In the genomic region with DNA sequence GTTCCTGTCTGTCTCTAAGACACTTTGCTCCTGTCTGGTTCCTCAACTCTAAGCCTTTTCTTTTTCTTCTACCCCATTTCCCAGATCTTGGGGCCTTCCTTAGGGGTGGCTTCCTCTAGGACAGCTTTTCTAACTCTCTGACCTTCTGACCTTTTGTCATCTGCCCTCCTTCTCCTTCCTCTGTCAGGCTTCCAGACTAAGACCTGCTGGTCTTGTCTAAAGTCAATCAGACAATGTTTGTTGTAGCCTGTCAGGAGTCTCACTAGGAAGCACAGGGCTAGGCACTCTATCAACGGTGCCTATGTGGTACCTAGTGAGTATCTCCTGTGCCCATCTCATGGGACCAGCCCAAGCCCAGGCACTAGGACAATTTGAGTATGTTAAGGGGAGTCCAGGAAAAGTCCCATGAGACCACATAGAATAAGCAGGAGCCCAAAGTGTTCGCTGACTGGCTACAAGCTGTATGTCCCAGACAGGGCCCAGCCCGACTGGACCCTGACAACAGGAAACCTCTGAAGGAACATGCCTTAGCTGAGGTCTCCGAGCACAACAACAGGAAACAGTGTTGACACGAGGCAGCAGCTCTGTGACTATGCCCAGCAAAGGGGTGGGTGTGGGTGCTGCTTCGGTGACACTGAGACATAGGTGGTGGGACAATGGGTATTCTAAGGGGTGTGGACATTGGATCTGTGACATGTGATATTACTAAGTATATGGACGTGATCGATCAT, we compare ENCODE assay signal across 8 mouse cellular contexts. TPM values are rescaled to one million over a fixed set of nuclear protein-coding genes. Genes with fewer than 3 reads are reported as not detected.
DNase-seq lines count a peak whose midpoint lies in the region; ATAC-seq and TF ChIP-seq lines count a peak whose summit lies in the region.

No protein-coding gene starts in this region.

- intact Hi-C loops in gastrocnemius, postnatal 14 days (cut with DNase I; ENCODE audit: low total_unique reads), result no loop called here

- no peak for ATAC-seq in midbrain, embryonic 13.5 days
- no peak for ATAC-seq in midbrain, embryonic 14.5 days (ENCODE audit: low FRiP score, low TSS enrichment)
- ATAC-seq in heart, postnatal 0 days (ENCODE audit: insufficient read depth, low read depth), result peak; percentile 50
- ATAC-seq in liver, embryonic 15.5 days (ENCODE audit: insufficient read depth), result no peak; the same call in 1 of the 2 replicates
- ATAC-seq in stomach, embryonic 15.5 days (ENCODE audit: insufficient read depth, low FRiP score, low read depth), result no peak

- no peak overlapping the region for H3K4me3 ChIP-seq in midbrain, embryonic 13.5 days (replicated peaks)
- no peak overlapping the region for H3K4me3 ChIP-seq in midbrain, embryonic 14.5 days (replicated peaks; ENCODE audit: low read depth, low read length)
- no peak overlapping the region for H3K4me3 ChIP-seq in heart, postnatal 0 days (ENCODE audit: low read depth, low read length)
- H3K4me3 ChIP-seq in liver, embryonic 15.5 days (replicated peaks), result no peak overlapping the region
- H3K4me3 ChIP-seq in stomach, embryonic 15.5 days (replicated peaks), result no peak overlapping the region

- 93% methylated on average over 8 of the region's 8 CpGs for WGBS in midbrain, embryonic 13.5 days
- 89% methylated on average over 8 of the region's 8 CpGs for WGBS in midbrain, embryonic 14.5 days
- 67% methylated on average over 8 of the region's 8 CpGs for WGBS in heart, postnatal 0 days
- 35% methylated on average over 8 of the region's 8 CpGs for WGBS in liver, embryonic 15.5 days (ENCODE audit: insufficient replicate concordance)
- WGBS in stomach, embryonic 15.5 days, result 72% methylated on average over 8 of the region's 8 CpGs

- H3K4me1 ChIP-seq in midbrain, embryonic 13.5 days (replicated peaks), result peaks cover 17% of the 10 kb centered on the region; the same call in 1 of the 2 replicates
- no peaks in the 10 kb centered on the region for H3K4me1 ChIP-seq in midbrain, embryonic 14.5 days (ENCODE audit: control insufficient read depth, insufficient read depth, low read length)
- H3K4me1 ChIP-seq in heart, postnatal 0 days (ENCODE audit: control insufficient read depth, insufficient read depth), result peaks cover 49% of the 10 kb centered on the region
- H3K4me1 ChIP-seq in liver, embryonic 15.5 days (replicated peaks), result peaks cover 20% of the 10 kb centered on the region
- peaks cover 14% of the 10 kb centered on the region; the same call in 1 of the 2 replicates for H3K4me1 ChIP-seq in stomach, embryonic 15.5 days

- DNase-seq in midbrain, embryonic 14.5 days, result no peak
- no peak for DNase-seq in heart, postnatal 0 days (ENCODE audit: low spot score)
- DNase-seq in right cerebral cortex, adult 2 months (ENCODE audit: low spot score in 2 of 2), result no peak
- no peak for DNase-seq in cerebellum, adult 18-20 months
- no peak for DNase-seq in gastrocnemius, postnatal 14 days

- no peak overlapping the region for H3K9ac ChIP-seq in midbrain, embryonic 13.5 days (replicated peaks)
- H3K9ac ChIP-seq in midbrain, embryonic 14.5 days (replicated peaks; ENCODE audit: low read length), result no peak overlapping the region
- no peak overlapping the region; the same call in 1 of the 2 replicates for H3K9ac ChIP-seq in heart, postnatal 0 days (replicated peaks; ENCODE audit: low read depth, low read length)
- no peak overlapping the region for H3K9ac ChIP-seq in liver, embryonic 15.5 days
- no peak overlapping the region for H3K9ac ChIP-seq in stomach, embryonic 15.5 days

- TF ChIP-seq EP300 in heart, postnatal 0 days (IDR thresholded peaks at IDR 0.05; ENCODE audit: low read depth), result no peak; the same call in 1 of the 2 replicates

- H3K4me2 ChIP-seq in midbrain, embryonic 13.5 days (replicated peaks), result no peak overlapping the region
- H3K4me2 ChIP-seq in midbrain, embryonic 14.5 days (ENCODE audit: low read length), result no peak overlapping the region
- no peak overlapping the region for H3K4me2 ChIP-seq in heart, postnatal 0 days (ENCODE audit: low read depth, low read length)
- H3K4me2 ChIP-seq in liver, embryonic 15.5 days, result no peak overlapping the region
- H3K4me2 ChIP-seq in stomach, embryonic 15.5 days, result no peak overlapping the region

- no peaks in the 10 kb centered on the region; the same call in 1 of the 2 replicates for H3K27me3 ChIP-seq in midbrain, embryonic 13.5 days
- H3K27me3 ChIP-seq in midbrain, embryonic 14.5 days (ENCODE audit: control insufficient read depth, insufficient read depth, low read length), result no peaks in the 10 kb centered on the region
- H3K27me3 ChIP-seq in heart, postnatal 0 days (ENCODE audit: control insufficient read depth, insufficient read depth, low read length), result no peaks in the 10 kb centered on the region
- no peaks in the 10 kb centered on the region for H3K27me3 ChIP-seq in liver, embryonic 15.5 days
- no peaks in the 10 kb centered on the region for H3K27me3 ChIP-seq in stomach, embryonic 15.5 days (replicated peaks)

- no peaks in the 10 kb centered on the region for H3K36me3 ChIP-seq in midbrain, embryonic 13.5 days
- H3K36me3 ChIP-seq in midbrain, embryonic 14.5 days (ENCODE audit: control insufficient read depth, insufficient read depth, low read length), result no peaks in the 10 kb centered on the region
- no peaks in the 10 kb centered on the region for H3K36me3 ChIP-seq in heart, postnatal 0 days (replicated peaks; ENCODE audit: control insufficient read depth, insufficient read depth, low read length)
- no peaks in the 10 kb centered on the region for H3K36me3 ChIP-seq in liver, embryonic 15.5 days (replicated peaks)
- no peaks in the 10 kb centered on the region for H3K36me3 ChIP-seq in stomach, embryonic 15.5 days

- H3K9me3 ChIP-seq in midbrain, embryonic 13.5 days, result no peaks in the 10 kb centered on the region
- no peaks in the 10 kb centered on the region for H3K9me3 ChIP-seq in midbrain, embryonic 14.5 days (ENCODE audit: control insufficient read depth, low read length)
- no peaks in the 10 kb centered on the region for H3K9me3 ChIP-seq in heart, postnatal 0 days (replicated peaks; ENCODE audit: control insufficient read depth, low read length)
- no peaks in the 10 kb centered on the region for H3K9me3 ChIP-seq in liver, embryonic 15.5 days (replicated peaks)
- H3K9me3 ChIP-seq in stomach, embryonic 15.5 days, result no peaks in the 10 kb centered on the region

- no peak for TF ChIP-seq CTCF in heart, postnatal 0 days (IDR thresholded peaks at IDR 0.05; ENCODE audit: low read depth)

- 0 out of 2 replicates have a peak overlapping the region, but pooled peaks have one; percentile 7 for H3K27ac ChIP-seq in midbrain, embryonic 13.5 days
- H3K27ac ChIP-seq in midbrain, embryonic 14.5 days (replicated peaks; ENCODE audit: low read depth, low read length), result no peak overlapping the region
- H3K27ac ChIP-seq in heart, postnatal 0 days (ENCODE audit: low read depth), result peak overlapping the region; percentile 84
- H3K27ac ChIP-seq in liver, embryonic 15.5 days (replicated peaks), result peak overlapping the region; percentile 41; the same call in 1 of the 2 replicates
- H3K27ac ChIP-seq in stomach, embryonic 15.5 days, result peak overlapping the region; percentile 62

RNA-seq across cellular contexts. Expression of gene Pde2a, which starts 44.5 kb away (rescaled TPM):
- polyA plus RNA-seq in midbrain, embryonic 13.5 days (2015; fragmentation: Nextera tagmentation; extraction: Ambion mirVana), result 16.6 and 18.9 TPM in 2 replicates
- polyA plus RNA-seq in midbrain, embryonic 14.5 days (2014; fragmentation: Nextera tagmentation; extraction: Ambion mirVana), result 23.0 and 25.7 TPM in 2 replicates
- 4.7 and 35.2 TPM in 2 replicates for total RNA-seq in heart, postnatal 0 days (2014; rRNA removed; ENCODE audit: low replicate concordance)
- 19.3 and 22.1 TPM in 2 replicates for polyA plus RNA-seq in heart, postnatal 0 days (2015; fragmentation: Nextera tagmentation; extraction: Ambion mirVana)
- polyA plus RNA-seq in liver, embryonic 15.5 days (2015; fragmentation: Nextera tagmentation; extraction: Ambion mirVana), result 12.0 and 13.9 TPM in 2 replicates
- polyA plus RNA-seq in stomach, embryonic 15.5 days (2015; fragmentation: Nextera tagmentation; extraction: Ambion mirVana), result 9.1 and 15.9 TPM in 2 replicates
- 10 to 100 TPM; 35.1 to 37.3 TPM for total RNA-seq in gastrocnemius, postnatal 14 days (2021)

RNA-seq across cellular contexts. Expression of gene Gm45837, which starts 55.3 kb away (rescaled TPM):
- polyA plus RNA-seq in midbrain, embryonic 13.5 days (2015; fragmentation: Nextera tagmentation; extraction: Ambion mirVana), result not detected in 2 replicates
- not detected in 2 replicates for polyA plus RNA-seq in midbrain, embryonic 14.5 days (2014; fragmentation: Nextera tagmentation; extraction: Ambion mirVana)
- 33.8 TPM in 1 of 2 replicates, not detected in the other for total RNA-seq in heart, postnatal 0 days (2014; rRNA removed; ENCODE audit: low replicate concordance)
- 2.4 TPM in 1 of 2 replicates, not detected in the other for polyA plus RNA-seq in heart, postnatal 0 days (2015; fragmentation: Nextera tagmentation; extraction: Ambion mirVana)
- 0.16 TPM in 1 of 2 replicates, not detected in the other for polyA plus RNA-seq in liver, embryonic 15.5 days (2015; fragmentation: Nextera tagmentation; extraction: Ambion mirVana)
- polyA plus RNA-seq in stomach, embryonic 15.5 days (2015; fragmentation: Nextera tagmentation; extraction: Ambion mirVana), result 3.6 and 8.0 TPM in 2 replicates
- total RNA-seq in gastrocnemius, postnatal 14 days (2021), result 1 to 10 TPM; 2.3 to 6.4 TPM
